In genomic region chr11:55685031-55685519, GRCm38 (mm10) we compare ENCODE assay signal across 20 mouse cellular contexts.
DNase-seq lines count a peak whose midpoint lies in the region; ATAC-seq and TF ChIP-seq lines count a peak whose summit lies in the region.
"Had no signal": no experiment of that assay in that cellular context is flagged by ENCODE, and none has a peak within 500 bp of the region (broad histone marks: within the 10 kb centered on the region; RNA-seq: fewer than 3 reads in every experiment).

No protein-coding gene starts in this region.

- H3K27ac ChIP-seq in hindbrain, embryonic 11.5 days (ENCODE audit: low read depth, low read length): peak overlapping the region; percentile 80
- H3K27ac ChIP-seq in neural tube, embryonic 11.5 days (ENCODE audit: low read depth, low read length): peak overlapping the region; percentile 60
- H3K27ac ChIP-seq: embryonic facial prominence, embryonic 12.5 days; limb, embryonic 10.5 days; macrophage had no signal

- no peaks in the 10 kb centered on the region for H3K27me3 ChIP-seq in hindbrain, embryonic 11.5 days (ENCODE audit: control insufficient read depth, insufficient read depth, low read length)
- no peaks in the 10 kb centered on the region for H3K27me3 ChIP-seq in neural tube, embryonic 11.5 days (ENCODE audit: control insufficient read depth, insufficient read depth, low read length)
- H3K27me3 ChIP-seq: embryonic facial prominence, embryonic 12.5 days had no signal

- H3K9ac ChIP-seq in hindbrain, embryonic 11.5 days (ENCODE audit: low read depth, low read length): no peak overlapping the region
- no peak overlapping the region for H3K9ac ChIP-seq in neural tube, embryonic 11.5 days (ENCODE audit: low read length)
- H3K9ac ChIP-seq: embryonic facial prominence, embryonic 12.5 days; forebrain, postnatal 0 days; lung, embryonic 14.5 days had no signal

- peak; percentile 71 for DNase-seq in heart, adult 11 months
- no peak for DNase-seq in heart, postnatal 4 days
- DNase-seq in brain, embryonic 14.5 days (ENCODE audit: low read depth): peak; percentile 1
- DNase-seq in hindbrain, embryonic 11.5 days (ENCODE audit: low spot score): peak; percentile 77
- peak; percentile 83 for DNase-seq in neural tube, embryonic 11.5 days (ENCODE audit: low spot score)
- no peak for DNase-seq in gastrocnemius, postnatal 4 days (ENCODE audit: low spot score in 2 of 2)
- DNase-seq in frontal cortex, postnatal 36 days (ENCODE audit: low spot score in 2 of 2): no peak
- DNase-seq in left cerebral cortex, postnatal 25 days (ENCODE audit: low spot score in 2 of 2): no peak
- DNase-seq: adrenal gland, postnatal 10 days; cerebellum, adult 2 months; forebrain, postnatal 0 days; lung, embryonic 14.5 days; retina, postnatal 1 day; thymus, adult 18-20 months had no signal

- H3K4me2 ChIP-seq in hindbrain, embryonic 11.5 days (replicated peaks; ENCODE audit: low read depth, low read length): no peak overlapping the region
- H3K4me2 ChIP-seq in neural tube, embryonic 11.5 days (ENCODE audit: low read depth): no peak overlapping the region
- H3K4me2 ChIP-seq: embryonic facial prominence, embryonic 12.5 days; liver, embryonic 11.5 days; lung, embryonic 14.5 days had no signal

- WGBS in hindbrain, embryonic 11.5 days: 19% methylated on average over 3 of the region's 3 CpGs
- WGBS in neural tube, embryonic 11.5 days: 8% methylated on average over 3 of the region's 3 CpGs

- peak; percentile 92 for ATAC-seq in hindbrain, embryonic 11.5 days (ENCODE audit: low FRiP score)
- ATAC-seq in neural tube, embryonic 11.5 days (ENCODE audit: insufficient read depth, low FRiP score, low TSS enrichment): peak; percentile 94
- ATAC-seq: CD4-positive, CD25-positive, alpha-beta regulatory T cell, adult 4 months; forebrain, postnatal 0 days; inflammation-experienced regulatory T-cells, adult 6 months had no signal

- no peak for TF ChIP-seq CTCF in brain, embryonic 14.5 days (IDR thresholded peaks at IDR 0.05; ENCODE audit: borderline replicate concordance, extremely low read depth, insufficient read depth, insufficient read length)

- no peaks in the 10 kb centered on the region for H3K9me3 ChIP-seq in hindbrain, embryonic 11.5 days (ENCODE audit: control insufficient read depth, low read length)
- no peaks in the 10 kb centered on the region for H3K9me3 ChIP-seq in neural tube, embryonic 11.5 days (ENCODE audit: control insufficient read depth, low read length)
- H3K9me3 ChIP-seq: embryonic facial prominence, embryonic 12.5 days; limb, embryonic 10.5 days had no signal

- H3K4me1 ChIP-seq in hindbrain, embryonic 11.5 days (replicated peaks; ENCODE audit: control insufficient read depth, insufficient read depth, low read length): peaks cover 6% of the 10 kb centered on the region
- H3K4me1 ChIP-seq in neural tube, embryonic 11.5 days (ENCODE audit: control insufficient read depth, insufficient read depth, low read length): peaks cover 29% of the 10 kb centered on the region
- H3K4me1 ChIP-seq: embryonic facial prominence, embryonic 12.5 days; limb, embryonic 10.5 days had no signal

- H3K4me3 ChIP-seq in hindbrain, embryonic 11.5 days (ENCODE audit: low read depth, low read length): no peak overlapping the region
- H3K4me3 ChIP-seq in neural tube, embryonic 11.5 days (ENCODE audit: low read depth, low read length): no peak overlapping the region
- H3K4me3 ChIP-seq: embryonic facial prominence, embryonic 12.5 days; limb, embryonic 10.5 days had no signal

- H3K36me3 ChIP-seq in hindbrain, embryonic 11.5 days (ENCODE audit: control insufficient read depth, insufficient read depth, low read length): no peaks in the 10 kb centered on the region
- no peaks in the 10 kb centered on the region for H3K36me3 ChIP-seq in neural tube, embryonic 11.5 days (ENCODE audit: control insufficient read depth, insufficient read depth, low read length)
- H3K36me3 ChIP-seq: embryonic facial prominence, embryonic 12.5 days; limb, embryonic 10.5 days had no signal

- intact Hi-C loops in left cerebral cortex, postnatal 25 days (cut with DNase I): no loop called here

- no peak for TF ChIP-seq POLR2A in brain, embryonic 14.5 days (IDR thresholded peaks at IDR 0.05; ENCODE audit: borderline replicate concordance, extremely low read depth, insufficient read depth, insufficient read length, poor library complexity, severe bottlenecking)

Comparison
In these comparisons a context has a peak if more than half of its experiments do, and no peak if none do; other contexts are left out.
1. DNase-seq: peak in heart, adult 11 months (single experiment), brain, embryonic 14.5 days (single experiment), hindbrain, embryonic 11.5 days (single experiment) and neural tube, embryonic 11.5 days (single experiment); none in heart, postnatal 4 days (single experiment), gastrocnemius, postnatal 4 days (0 of 2), frontal cortex, postnatal 36 days (0 of 2) and left cerebral cortex, postnatal 25 days (0 of 2).